Mouse (Mus musculus) cerebellum, adult 2 months (tissue): Measurements from ENCODE around the gene Dnah7c.

Source experiments
- CTCF ChIP-seq: fragments of 200-500 bp; IDR thresholded peaks from 2 replicates; pipeline ENCODE4 v1.5.1; 2011; ENCODE audit warnings: low read depth, mild to moderate bottlenecking, control low read depth, low read length, moderate library complexity, borderline replicate concordance; ENCODE audit not compliant: insufficient read depth
- POLR2A ChIP-seq: fragments of 200-500 bp; IDR thresholded peaks from 2 replicates; pipeline ENCODE4 v1.6.1; 2011; ENCODE audit warnings: low read length, control low read depth, borderline replicate concordance; ENCODE audit not compliant: insufficient read depth

- no peak for TF ChIP-seq CTCF
- no peak for TF ChIP-seq POLR2A
Observed at GRCm38 (mm10) chr1:46817934-46818333, 392.5 kb downstream of the Dnah7c start.
